Mouse (Mus musculus) neural tube, embryonic 10.5 days (tissue): ENCODE data around the gene Mast1.
A peak's percentile ranks its signal among the peaks of the same experiment; 100 is the strongest.

Experiments used
- DNase-seq: peaks from one replicate; pipeline ENCODE4 v3.0.0-alpha.2; 2017; ENCODE audit warnings: low spot score; ENCODE audit errors: extremely low spot score

Mast1 gene

GRCm38 (mm10) chr8:84944478-84945160 is 7.5 kb upstream of the Mast1 start:
- DNase-seq = peak; percentile 61

- no peak for DNase-seq
Observed at GRCm38 (mm10) chr8:84943699-84944098, 6.5 kb upstream of the Mast1 start.

- DNase-seq = no peak
Observed at GRCm38 (mm10) chr8:84937620-84938485, 694 bp upstream of the Mast1 start.

GRCm38 (mm10) chr8:84936041-84936961 is 858 bp downstream of the Mast1 start:
- no peak for DNase-seq

- peak; percentile 37 for DNase-seq
Observed at GRCm38 (mm10) chr8:84935489-84935888, 1.7 kb downstream of the Mast1 start.

GRCm38 (mm10) chr8:84934860-84935259 is 2.3 kb downstream of the Mast1 start:
- DNase-seq = peak; percentile 61

- no peak for DNase-seq
Observed at GRCm38 (mm10) chr8:84933767-84934559, 3.2 kb downstream of the Mast1 start.

GRCm38 (mm10) chr8:84930582-84930981 is 6.6 kb downstream of the Mast1 start:
- DNase-seq = no peak

- DNase-seq = peak; percentile 85
Observed at GRCm38 (mm10) chr8:84928456-84929306, 8.5 kb downstream of the Mast1 start.

- DNase-seq = no peak
Observed at GRCm38 (mm10) chr8:84927513-84927912, 9.6 kb downstream of the Mast1 start.

GRCm38 (mm10) chr8:84925557-84925956 is 11.6 kb downstream of the Mast1 start:
- DNase-seq = no peak

- DNase-seq = no peak
Observed at GRCm38 (mm10) chr8:84921596-84921995, 15.6 kb downstream of the Mast1 start.

- DNase-seq = no peak
Observed at GRCm38 (mm10) chr8:84918646-84919045, 18.5 kb downstream of the Mast1 start.

GRCm38 (mm10) chr8:84917781-84918180 is 19.4 kb downstream of the Mast1 start:
- DNase-seq = no peak

- no peak for DNase-seq
Observed at GRCm38 (mm10) chr8:84915269-84915668, 21.9 kb downstream of the Mast1 start.

- DNase-seq = no peak
Observed at GRCm38 (mm10) chr8:84913960-84914359, 23.2 kb downstream of the Mast1 start.

- DNase-seq = no peak
Observed at GRCm38 (mm10) chr8:84913502-84913900, 23.7 kb downstream of the Mast1 start.

- peak; percentile 61 for DNase-seq
Observed at GRCm38 (mm10) chr8:84912895-84913501, 24.2 kb downstream of the Mast1 start.

- no peak for DNase-seq
Observed at GRCm38 (mm10) chr8:84912391-84912790, 24.8 kb downstream of the Mast1 start.
